Mouse (Mus musculus): ENCODE measurements around the gene Ccdc114.
A peak's percentile ranks its signal among the peaks of the same experiment; 100 is the strongest.
"Not testable (repeated sequence)": the region's sequence is repeated elsewhere in the genome, so short reads cannot be mapped to it uniquely, and the experiment has no call there.

DNA sequence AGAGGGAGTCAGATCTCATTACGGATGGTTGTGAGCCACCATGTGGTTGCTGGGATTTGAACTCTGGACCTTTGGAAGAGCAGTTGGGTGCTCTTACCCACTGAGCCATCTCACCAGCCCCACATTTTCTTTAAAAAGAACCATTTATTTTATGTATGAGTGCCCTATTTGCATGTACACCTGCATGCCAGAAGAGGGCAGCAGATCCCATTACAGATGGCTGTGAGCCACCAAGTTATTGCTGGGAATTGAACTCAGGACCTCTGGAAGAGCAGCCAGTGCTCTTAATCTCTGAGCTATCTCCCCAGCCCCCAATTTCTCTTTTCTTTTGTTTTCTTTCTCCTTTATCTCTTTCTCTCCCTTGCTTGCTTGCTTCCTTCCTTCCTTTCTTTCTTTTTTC, 19.4 kb downstream of the Ccdc114 start:
- TF ChIP-seq CTCF (IDR thresholded peaks at IDR 0.05; ENCODE audit: low read depth), result peak; percentile 65
- not testable (repeated sequence) for TF ChIP-seq EP300 (optimal IDR thresholded peaks at IDR 0.05)
